Mouse (Mus musculus): ENCODE measurements at regions not wholly inside any gene's neighbourhood (a gene's known extent, or its start where the extent isn't known, plus 50 kb on each side); places are given as distances from the start of the nearest gene placed in this dataset.

DNA sequence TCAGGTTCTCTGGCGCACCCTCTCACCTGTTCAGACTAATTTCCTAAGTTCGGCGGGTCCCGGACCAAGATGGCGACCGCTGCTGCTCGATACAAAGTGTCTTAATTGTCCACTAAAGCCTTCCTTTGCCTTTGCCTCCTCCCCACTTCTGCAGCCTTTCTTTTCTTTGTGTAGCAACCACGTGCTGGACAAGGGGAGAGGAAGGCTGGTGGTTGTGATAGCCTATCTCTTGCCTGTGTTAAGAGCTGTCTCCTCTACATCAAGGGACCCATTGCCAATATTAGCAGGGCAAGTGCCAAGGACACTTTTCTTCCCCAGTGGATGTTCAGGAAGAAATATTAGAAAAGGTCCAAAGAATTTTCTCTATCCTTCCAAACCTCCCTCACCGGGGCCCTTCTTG is 69.8 kb upstream of the Fam180a start:
- Histone ChIP-seq H3K36me3 (ENCODE audit: insufficient read depth, low read length) (no peaks in the 10 kb centered on the region), H3K4me3 (ENCODE audit: low read length) (no peak overlapping the region), H3K9me3 (ENCODE audit: low read length) (no peaks in the 10 kb centered on the region), H3K27ac (no peak overlapping the region), H3K4me2 (ENCODE audit: low read depth, low read length) (no peak overlapping the region), H3K27me3 (ENCODE audit: insufficient read depth, low read length) (no peaks in the 10 kb centered on the region), H3K4me1 (ENCODE audit: insufficient read depth, low read length) (no peaks in the 10 kb centered on the region), H3K9ac (replicated peaks; ENCODE audit: low read length) (no peak overlapping the region)
- WGBS, result 95% methylated on average over 7 of the region's 9 CpGs
- no peak for TF ChIP-seq CTCF (IDR thresholded peaks at IDR 0.05; ENCODE audit: low read depth)
- DNase-seq (ENCODE audit: low spot score) (no peak), ATAC-seq (no peak)

DNA sequence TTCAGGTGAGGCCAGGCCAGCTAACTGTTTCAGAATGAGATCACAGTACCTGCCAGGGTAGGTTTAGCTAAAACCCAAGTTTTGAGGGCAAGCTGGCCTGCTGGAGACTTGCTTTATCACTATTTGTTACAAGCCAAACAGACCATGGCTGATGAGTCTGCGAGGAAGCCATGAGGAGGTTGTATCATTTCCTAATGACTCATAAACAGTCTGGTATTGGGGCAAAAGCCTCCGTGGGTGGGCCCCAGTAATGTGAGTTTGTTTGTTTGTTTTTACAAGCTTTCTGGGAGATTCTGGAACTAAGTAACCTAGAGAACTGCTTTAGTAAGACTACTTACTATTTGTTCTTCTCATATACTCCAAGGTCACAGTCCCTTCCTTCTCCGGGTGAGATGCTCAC is 62.9 kb upstream of the Fam180a start:
- ATAC-seq (no peak), DNase-seq (ENCODE audit: low spot score) (no peak)
- H3K9ac ChIP-seq (replicated peaks; ENCODE audit: low read length), result no peak overlapping the region
- H3K4me3 ChIP-seq (ENCODE audit: low read length), result no peak overlapping the region
- no peaks in the 10 kb centered on the region for H3K36me3 ChIP-seq (ENCODE audit: insufficient read depth, low read length)
- no peaks in the 10 kb centered on the region for H3K4me1 ChIP-seq (ENCODE audit: insufficient read depth, low read length)
- H3K27ac ChIP-seq, result no peak overlapping the region
- no peaks in the 10 kb centered on the region for H3K9me3 ChIP-seq (ENCODE audit: low read length)
- 78% methylated on average over 3 of the region's 3 CpGs for WGBS
- no peak overlapping the region for H3K4me2 ChIP-seq (ENCODE audit: low read depth, low read length)
- no peak for TF ChIP-seq CTCF (IDR thresholded peaks at IDR 0.05; ENCODE audit: low read depth)
- no peaks in the 10 kb centered on the region for H3K27me3 ChIP-seq (ENCODE audit: insufficient read depth, low read length)

DNA sequence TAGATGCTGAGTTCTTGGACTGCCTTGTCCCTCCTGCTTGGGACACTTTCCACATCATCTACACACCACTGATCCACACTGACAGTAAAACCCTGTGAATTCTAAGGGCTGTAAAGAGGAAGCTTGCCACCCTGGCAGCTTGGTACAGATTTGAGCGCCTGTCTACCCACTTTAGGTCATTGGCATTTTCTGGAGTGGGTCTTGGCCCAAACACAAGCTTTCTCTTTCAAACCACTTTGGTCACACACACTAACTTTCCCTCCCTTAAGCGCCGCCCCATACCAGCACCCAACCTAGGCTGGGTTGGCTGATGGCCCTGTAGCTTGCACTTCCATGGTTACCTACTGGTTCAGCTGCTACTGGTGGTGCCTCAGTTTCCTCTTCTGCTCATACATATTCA is 55.6 kb upstream of the Fam180a start:
- WGBS, result 81% methylated on average over 3 of the region's 3 CpGs
- H3K9me3 ChIP-seq (ENCODE audit: low read length), result no peaks in the 10 kb centered on the region
- ATAC-seq, result peak; percentile 43
- no peak overlapping the region for H3K4me2 ChIP-seq (ENCODE audit: low read depth, low read length)
- no peaks in the 10 kb centered on the region for H3K4me1 ChIP-seq (ENCODE audit: insufficient read depth, low read length)
- H3K4me3 ChIP-seq (ENCODE audit: low read length), result no peak overlapping the region
- no peaks in the 10 kb centered on the region for H3K36me3 ChIP-seq (ENCODE audit: insufficient read depth, low read length)
- no peak for TF ChIP-seq CTCF (IDR thresholded peaks at IDR 0.05; ENCODE audit: low read depth)
- no peak for DNase-seq (ENCODE audit: low spot score)
- H3K27me3 ChIP-seq (ENCODE audit: insufficient read depth, low read length), result no peaks in the 10 kb centered on the region
- H3K9ac ChIP-seq (replicated peaks; ENCODE audit: low read length), result no peak overlapping the region
- no peak overlapping the region for H3K27ac ChIP-seq

DNA sequence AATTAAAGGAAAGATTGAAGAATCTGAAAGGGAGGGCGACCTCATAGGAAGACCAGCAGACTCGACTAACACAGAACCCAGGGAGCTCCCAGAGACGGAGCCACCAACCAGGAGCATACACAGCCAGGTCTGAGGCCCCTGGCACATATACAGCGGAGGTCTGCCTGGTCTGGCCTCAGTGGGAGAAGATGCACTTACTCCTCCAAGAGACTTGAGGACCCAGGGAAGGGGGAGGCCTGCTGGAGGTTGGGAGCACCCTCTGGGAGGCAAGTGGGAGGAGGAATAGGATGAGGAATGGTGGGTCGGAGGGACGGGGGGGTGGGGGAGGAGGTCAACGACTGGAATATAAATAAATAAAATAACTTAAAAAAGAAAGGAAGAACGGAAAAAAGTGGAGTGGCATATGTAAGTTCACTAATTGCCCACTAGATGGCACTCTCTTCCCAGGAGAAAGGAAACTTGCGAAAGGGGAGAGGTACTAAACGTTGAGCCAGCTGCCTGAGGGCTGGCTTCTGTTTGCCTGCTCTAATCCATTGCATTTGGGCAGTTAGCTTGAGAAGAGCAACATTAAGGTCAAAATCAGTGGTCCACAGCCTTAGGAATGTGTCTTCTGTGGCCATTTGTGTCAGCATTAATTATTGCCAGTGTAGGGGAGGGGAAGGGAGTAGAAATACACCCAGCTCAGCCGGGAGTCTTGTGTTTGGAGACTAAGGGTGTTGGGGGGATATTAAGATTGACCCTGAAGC is 55.0 kb upstream of the Fam180a start:
- 20% methylated on average over 11 of the region's 11 CpGs for WGBS
- TF ChIP-seq CTCF (IDR thresholded peaks at IDR 0.05; ENCODE audit: low read depth), result peak; percentile 90
- ATAC-seq, result peak; percentile 78

DNA sequence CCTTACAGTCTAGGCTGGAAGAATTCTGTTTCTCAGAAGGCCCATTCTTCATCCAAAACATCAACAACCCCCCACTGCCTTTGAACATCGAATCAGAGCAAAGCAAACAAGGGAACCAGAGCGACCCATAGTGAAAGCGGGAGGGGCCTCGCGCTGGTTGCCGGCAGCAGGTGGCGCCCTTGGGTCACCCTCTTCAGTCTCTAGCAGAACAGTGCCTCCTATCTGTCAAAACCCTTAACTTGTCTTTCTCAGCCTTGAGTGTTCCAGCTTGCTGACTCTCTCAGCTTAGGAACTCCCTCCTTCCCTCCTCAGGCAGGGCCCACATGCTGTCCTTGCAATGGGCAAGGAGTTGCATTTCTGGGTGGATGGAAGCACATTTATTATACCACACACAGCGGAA is 53.9 kb upstream of the Fam180a start:
- Histone ChIP-seq H3K36me3 (ENCODE audit: insufficient read depth, low read length) (no peaks in the 10 kb centered on the region), H3K9ac (replicated peaks; ENCODE audit: low read length) (no peak overlapping the region), H3K4me2 (ENCODE audit: low read depth, low read length) (0 out of 2 replicates have a peak overlapping the region, but pooled peaks have one; percentile 0), H3K9me3 (ENCODE audit: low read length) (no peaks in the 10 kb centered on the region), H3K27me3 (ENCODE audit: insufficient read depth, low read length) (no peaks in the 10 kb centered on the region), H3K27ac (no peak overlapping the region), H3K4me1 (ENCODE audit: insufficient read depth, low read length) (no peaks in the 10 kb centered on the region), H3K4me3 (ENCODE audit: low read length) (no peak overlapping the region)
- ATAC-seq, result peak; percentile 65
- DNase-seq (ENCODE audit: low spot score), result peak; percentile 76
- WGBS, result 12% methylated on average over 8 of the region's 8 CpGs
- peak; percentile 87 for TF ChIP-seq CTCF (IDR thresholded peaks at IDR 0.05; ENCODE audit: low read depth)

More for the DNA sequence above, 55.0 kb upstream of the Fam180a start:
- DNase-seq (ENCODE audit: low spot score), result peak; percentile 90
- Histone ChIP-seq H3K36me3 (ENCODE audit: insufficient read depth, low read length) (no peaks in the 10 kb centered on the region), H3K4me1 (ENCODE audit: insufficient read depth, low read length) (no peaks in the 10 kb centered on the region), H3K9me3 (ENCODE audit: low read length) (no peaks in the 10 kb centered on the region), H3K4me2 (ENCODE audit: low read depth, low read length) (peak overlapping the region; percentile 49), H3K27me3 (ENCODE audit: insufficient read depth, low read length) (no peaks in the 10 kb centered on the region), H3K9ac (replicated peaks; ENCODE audit: low read length) (no peak overlapping the region; the same call in 1 of the 2 replicates), H3K27ac (no peak overlapping the region), H3K4me3 (ENCODE audit: low read length) (peak overlapping the region; percentile 9; the same call in 1 of the 2 replicates)

DNA sequence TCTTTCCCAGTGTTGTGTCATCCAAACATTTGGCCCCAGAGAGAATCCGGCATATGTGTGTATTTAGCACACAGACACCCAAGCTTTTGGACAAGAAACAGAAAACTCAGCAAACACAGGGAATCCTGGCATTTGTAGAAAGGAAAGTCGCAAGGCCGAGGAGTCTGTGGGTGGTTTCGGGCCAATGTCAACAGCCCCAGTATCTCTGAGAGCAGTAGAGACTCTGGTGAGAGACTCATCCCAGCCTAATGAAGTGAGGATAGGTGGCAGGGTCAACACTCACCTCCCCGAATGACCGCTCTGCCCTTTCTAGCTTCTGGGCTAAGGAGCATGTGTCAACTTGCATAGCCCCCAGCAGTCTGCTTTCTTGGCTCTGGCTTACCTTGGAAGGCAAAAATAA is 52.9 kb upstream of the Fam180a start:
- Histone ChIP-seq H3K4me3 (ENCODE audit: low read length) (no peak overlapping the region), H3K27ac (no peak overlapping the region), H3K27me3 (ENCODE audit: insufficient read depth, low read length) (no peaks in the 10 kb centered on the region), H3K4me1 (ENCODE audit: insufficient read depth, low read length) (no peaks in the 10 kb centered on the region), H3K36me3 (ENCODE audit: insufficient read depth, low read length) (no peaks in the 10 kb centered on the region), H3K9me3 (ENCODE audit: low read length) (no peaks in the 10 kb centered on the region), H3K9ac (replicated peaks; ENCODE audit: low read length) (no peak overlapping the region), H3K4me2 (ENCODE audit: low read depth, low read length) (no peak overlapping the region)
- no peak for DNase-seq (ENCODE audit: low spot score)
- no peak for ATAC-seq
- 92% methylated on average over 6 of the region's 6 CpGs for WGBS
- TF ChIP-seq CTCF (IDR thresholded peaks at IDR 0.05; ENCODE audit: low read depth), result no peak

DNA sequence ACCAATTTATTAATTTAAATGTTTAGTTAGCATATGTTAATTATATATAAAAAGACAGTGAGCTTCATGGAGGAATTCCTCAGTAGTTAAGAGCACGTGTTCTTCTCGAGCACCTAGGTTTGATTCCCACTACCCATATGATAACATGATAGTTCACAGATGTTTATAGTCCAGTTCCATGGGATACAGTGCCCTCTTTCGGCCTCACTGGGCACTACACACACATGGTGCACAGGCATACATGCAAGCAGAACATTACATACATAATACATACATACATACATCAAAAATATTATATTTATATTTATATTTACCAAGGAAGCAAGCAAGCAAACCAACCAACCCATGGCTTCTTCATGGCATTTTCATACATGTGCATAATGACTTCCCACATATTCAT is 51.6 kb upstream of the Fam180a start:
- no peak overlapping the region for H3K4me3 ChIP-seq (ENCODE audit: low read length)
- no peak overlapping the region for H3K27ac ChIP-seq
- WGBS, result 93% methylated on average over 3 of the region's 3 CpGs
- H3K9ac ChIP-seq (replicated peaks; ENCODE audit: low read length), result no peak overlapping the region
- H3K27me3 ChIP-seq (ENCODE audit: insufficient read depth, low read length), result no peaks in the 10 kb centered on the region
- no peaks in the 10 kb centered on the region for H3K4me1 ChIP-seq (ENCODE audit: insufficient read depth, low read length)
- H3K36me3 ChIP-seq (ENCODE audit: insufficient read depth, low read length), result no peaks in the 10 kb centered on the region
- no peak for ATAC-seq
- no peak for TF ChIP-seq CTCF (IDR thresholded peaks at IDR 0.05; ENCODE audit: low read depth)
- H3K4me2 ChIP-seq (ENCODE audit: low read depth, low read length), result no peak overlapping the region
- no peak for DNase-seq (ENCODE audit: low spot score)
- H3K9me3 ChIP-seq (ENCODE audit: low read length), result no peaks in the 10 kb centered on the region
